Mouse (Mus musculus) limb, embryonic 14.5 days (tissue): ENCODE results near the gene Fat4. TPM values are rescaled to one million over a fixed set of nuclear protein-coding genes. Genes with fewer than 3 reads are reported as not detected.

Experiments used
- ATAC-seq: fragments of 200-750 bp; cut with Nextera tagmentation; 2 replicates; pipeline ENCODE4 v1.8.0; 2017; ENCODE audit warnings: low read depth, moderate number of reproducible peaks, moderate TSS enrichment; ENCODE audit not compliant: low FRiP score
- DNase-seq: peaks from one replicate; pipeline ENCODE4 v3.0.0-alpha.2; 2015; ENCODE audit warnings: low spot score
- H3K27ac ChIP-seq: fragments of 300-500 bp; sonication (generic); replicated peaks from 2 replicates; pipeline ENCODE4 v1.5.1; 2014; ENCODE audit warnings: low read depth, mild to moderate bottlenecking, low read length, moderate library complexity, mixed read lengths
- H3K27me3 ChIP-seq: fragments of 300-500 bp; sonication (generic); 2 replicates; pipeline ENCODE4 v1.6.1; 2014; ENCODE audit warnings: low read length, mixed read lengths; ENCODE audit not compliant: control insufficient read depth, insufficient read depth
- H3K36me3 ChIP-seq: fragments of 300-500 bp; sonication (generic); 2 replicates; pipeline ENCODE4 v1.6.1; 2014; ENCODE audit warnings: mild to moderate bottlenecking, low read length, moderate library complexity, mixed read lengths; ENCODE audit not compliant: control insufficient read depth, insufficient read depth
- H3K4me1 ChIP-seq: fragments of 300-500 bp; sonication (generic); 2 replicates; pipeline ENCODE4 v1.6.1; 2014; ENCODE audit warnings: antibody characterized with exemption, low read length, mixed read lengths; ENCODE audit not compliant: control insufficient read depth, insufficient read depth
- H3K4me2 ChIP-seq: fragments of 300-500 bp; sonication (generic); replicated peaks from 2 replicates; pipeline ENCODE4 v1.6.1; 2014; ENCODE audit warnings: low read depth, mild to moderate bottlenecking, low read length, moderate library complexity; ENCODE audit not compliant: severe bottlenecking
- H3K4me3 ChIP-seq: fragments of 300-500 bp; sonication (generic); replicated peaks from 2 replicates; pipeline ENCODE4 v1.5.1; 2014; ENCODE audit warnings: low read length
- H3K9ac ChIP-seq: fragments of 300-500 bp; sonication (generic); 2 replicates; pipeline ENCODE4 v1.6.1; 2014; ENCODE audit warnings: mild to moderate bottlenecking, low read depth, low read length, moderate library complexity; ENCODE audit not compliant: severe bottlenecking
- H3K9me3 ChIP-seq: fragments of 300-500 bp; sonication (generic); 2 replicates; pipeline ENCODE4 v1.6.1; 2016; ENCODE audit warnings: low read length; ENCODE audit not compliant: control insufficient read depth
- POLR2A ChIP-seq: fragments of 200-500 bp; IDR thresholded peaks from 2 replicates; pipeline ENCODE4 v1.8.0; 2012; ENCODE audit warnings: inconsistent platforms, mild to moderate bottlenecking, moderate library complexity, borderline replicate concordance; ENCODE audit not compliant: insufficient read depth, insufficient read length; ENCODE audit errors: extremely low read depth
- WGBS: fragments of 180-500 bp; shearing (Covaris S2); extraction: QIAGEN DNeasy Blood & Tissue Kit; methylation state at CpG from one replicate; pipeline ENCODE4 v1.1.7; 2014; 5-methylcytosine and 5-hydroxymethylcytosine counted together
- polyA plus RNA-seq, 2 experiments: library from polyadenylated mRNA; depleted of rRNA in 1 of 2; stranded (reverse) in 1 of 2; unstranded in 1 of 2; fragments of >200 nt; fragmentation: Nextera tagmentation in 1 of 2; extraction: Ambion mirVana in 1 of 2; gene quantifications; 2 replicates each; pipeline versions ENCODE4 v1.2.1 to v1.2.3; 2012 to 2014

The Fat4 gene
- polyA plus RNA-seq, 2 experiments = 22.8 to 23.9 TPM

DNA sequence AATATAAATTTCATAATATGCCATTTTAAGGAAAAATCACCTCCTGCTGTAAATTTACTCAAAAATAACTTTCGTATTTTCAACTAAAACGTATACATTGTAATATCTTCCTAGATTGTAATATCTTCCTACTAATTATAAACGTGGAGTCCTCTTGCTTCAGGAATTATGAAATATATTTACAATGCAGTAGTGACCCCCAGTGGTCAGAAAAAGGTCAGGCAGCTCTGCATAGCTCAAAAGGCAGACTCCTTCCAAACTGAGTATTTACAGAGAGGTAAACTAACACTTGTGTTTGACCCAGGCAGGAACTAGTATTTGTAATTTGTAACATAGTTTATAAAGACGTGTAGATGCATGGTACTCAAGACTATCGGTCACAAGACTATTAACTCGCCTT, 37.2 kb upstream of the Fat4 start:
- peak; percentile 52; the same call in 1 of the 2 replicates for ATAC-seq
- WGBS = 32% methylated on average over 6 of the region's 6 CpGs

DNA sequence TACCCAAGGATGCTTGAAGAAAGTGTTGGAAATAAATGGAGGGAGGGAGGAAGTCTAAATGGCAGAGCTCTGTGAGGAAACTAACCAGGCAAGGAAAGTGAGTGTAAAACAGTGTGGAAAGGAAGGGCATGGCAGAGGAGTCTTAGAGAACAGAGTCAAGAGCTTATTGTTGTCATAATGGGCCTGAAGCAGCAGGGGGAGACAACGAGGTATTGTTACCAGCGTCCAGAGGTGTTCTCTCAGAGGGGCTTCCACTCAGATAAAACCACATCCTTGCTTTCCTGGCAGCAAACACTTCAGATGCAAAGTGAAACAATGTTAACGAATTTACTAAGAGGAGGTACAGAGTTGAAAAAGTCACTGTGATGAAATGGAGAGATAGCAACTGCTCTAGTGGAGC, 33.1 kb upstream of the Fat4 start:
- WGBS = 34% methylated on average over 3 of the region's 3 CpGs
- no peak for TF ChIP-seq POLR2A
- Histone ChIP-seq H3K27me3 (no peaks in the 10 kb centered on the region), H3K27ac (no peak overlapping the region), H3K4me2 (no peak overlapping the region), H3K9ac (no peak overlapping the region), H3K36me3 (no peaks in the 10 kb centered on the region), H3K4me3 (no peak overlapping the region), H3K4me1 (no peaks in the 10 kb centered on the region), H3K9me3 (no peaks in the 10 kb centered on the region)
- no peak for ATAC-seq
- DNase-seq = peak; percentile 29

More for the DNA sequence above, 37.2 kb upstream of the Fat4 start:
- Histone ChIP-seq H3K27ac (no peak overlapping the region), H3K36me3 (no peaks in the 10 kb centered on the region), H3K4me1 (peaks cover 7% of the 10 kb centered on the region), H3K9ac (no peak overlapping the region), H3K27me3 (no peaks in the 10 kb centered on the region), H3K4me2 (no peak overlapping the region), H3K9me3 (no peaks in the 10 kb centered on the region), H3K4me3 (no peak overlapping the region)
- no peak for TF ChIP-seq POLR2A
- DNase-seq = peak; percentile 70

DNA sequence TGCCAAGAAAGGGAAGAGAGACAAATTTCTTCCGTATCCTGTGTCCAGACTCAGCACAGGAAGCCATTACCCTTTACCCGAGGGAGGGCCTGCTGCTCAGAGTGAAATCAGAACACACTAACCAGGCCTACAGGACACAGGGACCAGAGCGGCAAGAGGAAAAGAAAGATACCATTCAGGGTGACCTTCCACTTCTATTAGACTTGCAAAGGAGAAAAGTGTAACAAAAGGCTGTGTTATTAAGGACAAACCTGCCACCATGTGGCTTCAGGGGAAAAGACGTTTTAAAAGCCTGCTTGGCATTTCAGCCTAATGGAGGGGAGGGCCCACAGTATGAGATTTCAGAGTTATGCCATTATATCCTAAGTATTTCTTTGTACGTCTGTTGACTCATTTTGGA, 26.1 kb upstream of the Fat4 start:
- no peak overlapping the region for H3K27ac ChIP-seq
- no peak for ATAC-seq
- no peaks in the 10 kb centered on the region for H3K4me1 ChIP-seq
- H3K4me2 ChIP-seq = no peak overlapping the region
- no peak overlapping the region for H3K4me3 ChIP-seq
- H3K9me3 ChIP-seq = no peaks in the 10 kb centered on the region
- TF ChIP-seq POLR2A = no peak
- no peak for DNase-seq
- 41% methylated on average over 5 of the region's 5 CpGs for WGBS
- H3K27me3 ChIP-seq = no peaks in the 10 kb centered on the region
- H3K9ac ChIP-seq = no peak overlapping the region
- no peaks in the 10 kb centered on the region for H3K36me3 ChIP-seq

DNA sequence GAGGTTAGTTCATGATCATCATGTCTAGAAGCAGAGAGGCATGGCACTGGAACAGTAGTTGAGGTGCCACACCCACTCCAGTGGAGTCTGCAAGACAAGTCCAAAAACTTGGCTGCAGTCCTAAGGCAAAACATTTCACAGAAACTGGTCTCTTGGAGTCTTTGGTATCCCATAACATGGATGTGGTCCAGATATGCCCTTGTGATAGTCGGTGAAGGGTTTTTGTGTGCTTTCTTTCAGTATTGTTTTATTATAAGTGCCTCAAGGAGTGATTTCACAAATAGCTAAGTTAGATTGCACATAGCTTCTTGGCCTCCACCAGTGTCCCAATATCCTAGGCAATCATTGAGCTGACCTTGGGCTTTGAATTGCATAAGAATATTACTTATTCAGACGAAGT, 15.4 kb upstream of the Fat4 start:
- TF ChIP-seq POLR2A = no peak
- Histone ChIP-seq H3K4me3 (no peak overlapping the region), H3K9me3 (no peaks in the 10 kb centered on the region), H3K27me3 (no peaks in the 10 kb centered on the region), H3K36me3 (no peaks in the 10 kb centered on the region), H3K4me2 (no peak overlapping the region), H3K9ac (no peak overlapping the region), H3K27ac (no peak overlapping the region), H3K4me1 (no peaks in the 10 kb centered on the region)
- WGBS = 85% methylated on average over 2 of the region's 2 CpGs
- DNase-seq (no peak), ATAC-seq (no peak)

DNA sequence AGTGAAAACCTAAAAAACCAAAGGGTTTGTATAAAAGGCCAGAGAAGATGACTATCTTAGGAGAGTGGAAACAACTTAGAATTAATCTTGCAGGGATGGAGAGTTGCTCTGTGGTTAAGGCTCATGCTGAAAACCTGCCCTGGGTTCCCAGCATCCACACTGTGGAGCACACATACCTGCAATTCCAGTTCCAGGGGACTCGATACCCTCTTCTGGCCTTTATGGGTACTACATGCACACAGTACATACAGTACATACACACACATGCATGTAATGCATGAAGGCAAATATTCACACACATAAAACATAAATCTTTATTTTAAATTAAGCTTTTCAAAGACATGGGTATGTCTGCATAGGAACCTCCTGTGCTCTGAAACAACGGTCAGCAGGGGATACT, 10.9 kb upstream of the Fat4 start:
- no peaks in the 10 kb centered on the region for H3K36me3 ChIP-seq
- ATAC-seq (no peak), DNase-seq (no peak)
- no peak overlapping the region for H3K27ac ChIP-seq
- TF ChIP-seq POLR2A = no peak
- H3K4me2 ChIP-seq = no peak overlapping the region
- H3K4me1 ChIP-seq = no peaks in the 10 kb centered on the region
- H3K9me3 ChIP-seq = no peaks in the 10 kb centered on the region
- no peak overlapping the region for H3K4me3 ChIP-seq
- WGBS = 93% methylated on average over 2 of the region's 2 CpGs
- H3K9ac ChIP-seq = no peak overlapping the region
- H3K27me3 ChIP-seq = no peaks in the 10 kb centered on the region

DNA sequence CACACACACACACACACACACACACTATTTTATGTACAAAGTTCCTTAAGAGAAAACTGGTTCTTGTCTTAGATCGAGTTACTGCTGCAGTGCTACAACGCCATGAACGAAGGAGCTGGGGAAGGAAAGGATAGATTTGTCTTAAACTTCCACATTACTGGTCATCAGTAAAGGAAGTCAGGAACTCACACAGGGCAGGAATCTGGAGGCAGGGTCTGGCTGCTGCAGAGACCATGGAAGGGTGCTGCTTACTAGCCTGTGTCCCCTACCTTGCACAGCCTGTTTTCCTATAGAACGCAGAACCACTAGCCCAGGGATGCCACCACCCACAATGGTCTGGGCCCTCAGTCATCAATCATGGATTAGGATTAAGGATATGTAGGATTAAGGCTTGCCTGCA, 10.0 kb upstream of the Fat4 start:
- no peak overlapping the region for H3K4me3 ChIP-seq
- ATAC-seq (no peak), DNase-seq (no peak)
- no peaks in the 10 kb centered on the region for H3K36me3 ChIP-seq
- H3K27me3 ChIP-seq = no peaks in the 10 kb centered on the region
- no peaks in the 10 kb centered on the region for H3K9me3 ChIP-seq
- no peak for TF ChIP-seq POLR2A
- H3K27ac ChIP-seq = no peak overlapping the region
- H3K9ac ChIP-seq = no peak overlapping the region
- H3K4me1 ChIP-seq = no peaks in the 10 kb centered on the region
- H3K4me2 ChIP-seq = no peak overlapping the region
- WGBS = 82% methylated on average over 4 of the region's 4 CpGs
